Mouse (Mus musculus) kidney, postnatal 25 days (tissue): Measurements from ENCODE around the gene Gabrg1.

Experiments
- DNase-seq, 2 experiments: peaks; one replicate each; pipeline ENCODE4 v3.0.0; 2021; ENCODE audit warnings: mixed read lengths in 2 of 2

Gene Gabrg1

DNA sequence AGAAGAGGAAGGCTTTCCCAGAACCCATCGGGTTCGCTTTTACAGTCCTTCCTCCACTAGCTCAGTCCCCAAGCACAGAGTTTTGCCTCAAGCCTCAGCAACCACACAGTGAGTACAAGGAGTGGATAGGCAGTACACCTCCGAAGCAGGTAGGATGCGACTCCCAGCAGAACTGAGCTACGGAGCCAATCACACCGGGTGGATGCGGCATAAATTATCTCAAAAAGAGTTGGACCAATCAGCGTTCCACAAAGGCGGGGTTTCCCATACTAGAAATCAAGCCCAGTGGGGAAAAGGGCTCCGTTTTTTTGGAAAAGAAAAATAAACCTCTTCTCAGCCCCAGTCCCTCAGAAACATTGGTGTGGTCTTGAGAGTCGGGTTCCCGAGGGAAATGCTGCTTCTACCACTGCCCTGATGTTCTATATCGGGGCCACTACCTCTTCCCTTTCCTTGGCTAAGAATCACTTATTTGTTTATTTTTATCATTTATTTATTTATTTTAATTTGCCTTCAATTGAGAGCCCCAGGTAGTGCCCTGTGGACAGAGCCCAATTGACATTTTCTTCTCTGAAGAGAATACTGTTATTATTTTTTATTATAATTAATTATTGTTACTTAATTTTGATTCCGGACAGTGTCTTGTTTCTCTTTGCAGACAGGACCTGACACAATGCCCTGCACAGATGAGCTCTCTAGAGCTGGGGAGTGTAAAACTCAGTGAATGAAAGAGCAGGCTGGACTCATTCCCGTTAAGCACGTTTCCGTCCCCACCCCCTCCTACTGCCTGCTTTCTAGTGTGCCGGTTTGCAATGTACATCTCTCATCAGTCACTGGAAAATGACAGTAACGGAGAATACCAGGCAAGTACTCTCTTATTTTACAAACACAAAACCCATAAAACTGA, at the start of gene Gabrg1:
TSS of gene Gabrg1 (minus strand) at position 426 of the 904 bp plus-strand sequence.
- DNase-seq: peak in 1 of 2 experiments; percentile 28

DNA sequence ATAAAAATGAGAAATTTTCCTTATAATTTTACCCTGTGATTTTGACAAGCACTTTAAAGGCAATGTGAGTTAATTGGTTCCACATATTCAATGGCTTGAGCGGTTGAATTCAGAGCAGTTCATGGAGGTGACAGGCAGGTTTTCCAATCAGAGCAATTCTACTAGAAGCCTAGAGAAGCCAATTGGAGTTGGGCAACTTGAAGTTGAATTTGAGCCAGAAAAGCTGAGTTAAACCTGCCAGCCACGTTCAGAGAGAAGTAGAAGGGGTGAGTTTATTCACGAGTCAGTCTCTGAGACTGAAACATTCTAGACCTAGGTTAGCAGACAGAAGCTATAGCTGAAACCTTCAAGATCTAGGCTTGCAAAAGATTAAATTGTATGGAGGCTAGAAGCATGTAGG, 41.6 kb upstream of the Gabrg1 start:
- DNase-seq: no peak

DNA sequence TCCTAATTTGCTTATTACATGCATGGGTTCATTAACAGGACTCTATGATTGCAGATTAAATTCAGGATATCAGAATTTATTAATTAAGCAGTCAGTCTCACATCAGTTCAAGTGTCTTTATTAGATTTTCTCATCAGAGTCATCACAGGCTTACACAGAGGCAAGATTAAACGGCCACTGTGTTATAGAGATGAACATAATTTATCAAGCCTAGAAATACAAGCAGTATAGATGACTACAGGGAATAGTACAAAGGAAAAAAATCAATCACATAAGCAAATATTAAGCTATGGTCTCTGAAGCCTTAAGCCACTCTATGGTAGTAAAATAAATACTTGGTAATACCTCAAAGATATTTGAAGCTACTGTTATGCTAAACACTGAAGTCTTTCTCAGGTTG, 27.7 kb upstream of the Gabrg1 start:
- no peak for DNase-seq

DNA sequence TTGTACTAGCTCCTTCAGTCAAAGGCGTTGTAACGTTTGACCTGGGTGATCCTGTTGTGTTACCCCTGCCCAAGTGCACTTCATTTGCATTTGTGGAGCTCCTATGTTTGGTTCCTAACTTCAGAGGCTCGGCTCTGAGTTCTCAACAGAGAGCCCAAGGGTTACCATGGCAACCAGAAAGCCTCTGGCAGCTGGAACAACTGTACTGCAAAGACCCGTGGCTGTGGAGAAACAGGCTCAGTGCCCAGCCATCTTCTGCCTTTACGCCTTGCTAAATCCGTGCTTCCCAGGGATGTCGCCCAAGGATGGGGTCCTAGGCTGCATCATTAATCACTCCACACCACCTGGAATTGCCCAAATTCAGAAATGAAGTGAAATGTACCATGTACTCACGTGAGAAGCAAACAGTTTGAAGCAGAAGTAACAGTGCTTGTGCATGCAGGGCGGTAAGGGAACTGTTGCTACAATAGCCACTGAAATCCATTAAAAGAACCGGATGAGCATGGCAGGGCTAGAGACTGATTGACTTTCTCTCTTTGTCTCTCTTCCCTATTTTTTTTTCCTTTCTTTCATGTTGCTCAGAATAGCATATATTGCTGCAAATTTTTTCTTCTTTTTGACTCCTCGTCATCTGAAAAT, 798 bp upstream of the Gabrg1 start:
- DNase-seq: peak in 1 of 2 experiments; percentile 29

DNA sequence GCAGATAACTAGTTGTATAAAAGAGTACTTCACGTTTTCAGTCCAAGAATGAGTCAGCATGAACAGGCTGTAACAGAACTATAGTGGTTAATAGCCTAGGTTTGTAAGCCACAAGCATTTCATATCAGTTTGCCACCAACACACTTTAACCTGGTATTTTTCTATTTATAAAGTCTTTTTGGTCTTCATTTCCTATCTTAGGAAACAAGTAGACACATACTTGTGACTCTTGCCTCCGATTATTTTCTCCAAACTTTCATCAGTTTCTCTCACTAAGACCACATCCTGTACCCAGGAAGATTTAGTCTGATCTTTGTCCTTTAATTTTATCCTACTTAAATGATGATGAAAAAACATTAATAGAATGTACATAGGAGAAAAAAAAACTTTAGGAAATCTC, 23.7 kb downstream of the Gabrg1 start:
- DNase-seq: no peak

DNA sequence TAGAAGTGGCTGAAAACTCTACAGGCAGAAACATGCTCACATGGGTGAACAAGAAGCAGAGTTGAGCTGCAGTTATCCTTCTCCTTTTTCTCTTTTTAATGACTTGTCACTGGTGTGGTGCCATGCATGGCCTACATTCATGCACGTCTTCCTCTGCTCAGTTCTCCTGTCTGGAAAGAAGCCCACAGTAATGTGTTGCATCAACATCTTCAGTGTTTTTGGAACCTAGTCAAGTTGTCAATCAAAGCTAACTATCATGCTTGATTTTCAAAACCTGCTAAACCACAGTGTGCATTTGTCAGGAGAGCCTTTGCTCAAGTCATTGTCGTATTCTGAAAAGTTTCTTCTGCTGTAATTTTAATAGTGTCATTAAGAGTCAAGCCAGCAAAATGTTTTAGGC, 106.3 kb downstream of the Gabrg1 start:
- no peak for DNase-seq

DNA sequence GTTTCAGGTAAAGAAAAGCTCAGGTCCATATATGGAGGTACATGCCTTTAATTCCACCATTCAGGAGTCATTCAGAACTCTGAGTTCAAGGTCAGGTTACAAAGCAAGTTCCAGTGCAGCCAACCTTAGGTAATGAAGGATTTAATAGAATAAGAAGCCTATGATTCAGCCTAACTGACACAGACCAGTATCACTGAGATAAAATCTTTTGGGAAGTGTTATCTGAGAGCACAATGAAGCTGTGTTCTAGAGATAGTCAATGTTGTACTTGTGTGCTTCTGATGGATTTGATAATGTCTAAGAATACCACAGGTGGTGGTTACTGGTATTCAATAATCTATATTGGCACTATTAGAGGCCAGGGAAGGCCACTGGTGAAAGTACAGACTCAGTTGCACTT, 138.1 kb downstream of the Gabrg1 start:
- DNase-seq: no peak
